Mouse (Mus musculus): ENCODE results near the gene Slc38a1.

The Slc38a1 gene

DNA sequence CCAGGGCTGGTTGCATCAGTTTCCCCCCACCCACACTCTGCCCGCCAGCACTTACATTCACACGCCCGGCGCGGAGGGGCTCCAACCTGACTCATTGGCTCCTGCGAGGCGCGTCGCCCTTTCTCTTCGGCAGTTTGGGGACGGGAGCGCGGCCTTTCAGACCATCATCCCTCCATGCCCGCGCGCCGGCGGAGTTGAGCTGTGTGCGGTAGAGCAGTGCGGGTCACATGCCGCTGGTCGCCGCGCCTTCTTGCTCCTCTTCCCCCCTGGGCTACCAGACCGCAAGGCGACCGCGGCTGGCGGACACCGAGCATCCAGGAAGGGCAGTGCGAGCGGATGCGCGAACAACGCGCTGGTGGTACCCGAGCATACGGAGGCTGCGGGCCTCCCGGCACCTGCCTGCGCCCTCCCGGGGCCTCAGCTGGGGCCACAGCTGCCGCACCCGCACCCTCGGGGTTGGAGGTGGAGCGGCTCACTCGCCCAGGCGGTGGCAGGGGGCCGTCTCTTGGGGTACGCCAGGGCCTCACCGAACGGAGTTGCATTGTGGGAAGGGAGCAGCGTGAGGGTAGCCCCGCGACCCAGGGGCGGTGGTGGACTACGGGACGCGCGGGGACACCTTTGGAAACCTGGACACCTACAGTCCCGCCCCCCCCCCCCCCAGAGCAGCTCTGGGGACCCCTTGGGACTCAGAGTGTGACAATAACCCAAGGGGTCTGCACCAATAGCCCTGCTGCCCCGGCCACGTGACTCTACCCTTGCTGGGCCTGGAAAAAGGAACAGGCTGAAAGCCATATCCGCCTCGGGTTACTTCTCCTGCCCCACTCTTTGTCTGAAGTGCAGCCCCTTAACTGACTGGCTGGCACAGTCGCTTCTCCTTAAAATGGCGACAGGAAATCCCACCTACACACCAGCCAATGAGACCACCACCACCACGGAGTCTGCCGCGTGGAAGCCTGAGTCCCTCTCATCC is at the start of gene Slc38a1:
Gene Slc38a1, minus strand, starts transcription at position 478 of the 970 bp plus-strand sequence.
- DNase-seq (ENCODE audit: low spot score) = peak; percentile 48

- no peak for DNase-seq (ENCODE audit: low spot score)
These were observed 49.7 kb upstream of the Slc38a1 start for GRCm38 (mm10) chr15:96692401-96692800.

- DNase-seq (ENCODE audit: low spot score) = no peak
These were observed 48.7 kb upstream of the Slc38a1 start for GRCm38 (mm10) chr15:96691381-96691780.

GRCm38 (mm10) chr15:96690829-96691228 is 48.1 kb upstream of the Slc38a1 start:
- no peak for DNase-seq (ENCODE audit: low spot score)

DNA sequence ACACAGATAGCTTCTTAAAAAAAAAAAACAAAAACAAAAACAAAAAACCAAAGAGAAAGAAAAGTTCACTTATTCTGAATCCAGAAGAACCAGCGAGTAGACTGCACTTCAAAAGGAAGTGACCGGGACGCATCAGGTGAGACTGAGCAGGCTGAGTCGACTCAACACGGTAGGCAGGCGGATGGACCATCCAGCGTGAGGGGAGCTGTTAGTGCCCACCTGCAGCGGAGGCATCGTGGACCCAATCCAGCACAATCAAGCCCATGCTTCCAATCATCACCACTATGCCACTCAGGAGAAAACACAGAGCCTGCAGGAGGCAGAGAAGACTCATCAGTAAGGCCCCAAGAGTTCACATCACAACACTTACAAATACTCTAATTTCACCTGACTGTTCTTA is 47.2 kb upstream of the Slc38a1 start:
- no peak for DNase-seq (ENCODE audit: low spot score)

DNA sequence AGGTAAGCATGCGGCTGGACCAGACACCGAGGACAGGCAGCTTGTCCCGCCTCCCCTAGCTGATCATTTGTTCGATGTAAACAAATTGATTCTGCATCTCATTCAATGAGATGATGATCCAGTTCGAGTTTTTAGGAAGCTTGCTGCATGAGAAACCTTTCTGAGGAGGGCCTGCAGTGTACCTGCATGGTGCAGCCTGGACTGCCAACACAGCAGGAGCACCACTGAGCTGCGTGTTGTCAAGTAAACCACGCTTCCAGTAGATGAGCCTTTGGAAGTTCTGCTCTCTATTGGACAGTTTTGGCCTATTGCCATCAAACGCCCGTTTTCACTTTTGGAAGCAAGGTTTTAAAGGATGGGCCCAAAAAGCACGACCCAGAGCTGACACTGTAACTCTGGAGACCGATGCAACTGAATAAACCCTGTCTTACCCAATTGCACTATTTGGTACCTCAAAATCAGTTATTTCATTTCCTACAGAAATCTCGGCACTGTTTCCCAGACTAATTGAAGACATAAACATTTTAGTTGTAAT is 46.1 kb upstream of the Slc38a1 start:
- DNase-seq (ENCODE audit: low spot score) = no peak

DNA sequence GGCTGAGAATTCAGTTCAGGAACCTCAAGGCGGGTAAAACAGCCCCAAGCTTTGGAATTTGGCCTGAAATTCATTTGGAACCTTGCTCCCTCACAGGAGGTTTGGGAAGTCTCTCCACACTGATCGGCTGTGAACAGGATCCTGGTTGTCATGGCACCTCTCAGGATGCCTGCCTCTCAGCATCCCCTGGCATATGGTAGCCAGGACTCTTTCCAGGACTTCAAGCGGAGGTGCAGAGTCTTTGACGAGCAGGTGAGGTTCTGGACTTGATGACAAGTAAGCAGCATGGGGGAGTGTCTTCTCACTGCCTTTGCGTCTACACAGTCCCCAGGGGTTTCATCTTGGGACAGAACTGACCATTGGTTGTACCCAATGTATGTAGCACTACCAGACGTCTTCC is 45.3 kb upstream of the Slc38a1 start:
- DNase-seq (ENCODE audit: low spot score) = no peak

DNA sequence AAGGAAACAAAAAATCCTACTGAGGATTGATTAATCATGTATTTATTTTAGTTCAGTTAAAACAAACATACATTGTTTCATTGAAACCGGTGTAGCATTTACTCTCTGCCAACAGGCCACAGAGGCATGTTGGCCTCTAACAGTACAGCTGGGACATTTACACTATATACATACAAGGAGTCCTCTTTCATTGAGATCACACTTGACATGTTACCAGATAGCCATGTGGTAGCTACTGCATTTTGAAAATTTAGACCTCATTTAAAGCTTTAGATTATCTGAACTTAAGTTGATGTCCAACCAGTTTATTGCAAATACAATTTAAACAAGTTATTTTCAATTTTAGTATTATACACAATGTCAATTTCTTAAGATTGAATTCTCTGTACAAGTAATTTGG is 44.7 kb upstream of the Slc38a1 start:
- no peak for DNase-seq (ENCODE audit: low spot score)

- no peak for DNase-seq (ENCODE audit: low spot score)
These were observed 43.8 kb upstream of the Slc38a1 start for GRCm38 (mm10) chr15:96686201-96687159.

DNA sequence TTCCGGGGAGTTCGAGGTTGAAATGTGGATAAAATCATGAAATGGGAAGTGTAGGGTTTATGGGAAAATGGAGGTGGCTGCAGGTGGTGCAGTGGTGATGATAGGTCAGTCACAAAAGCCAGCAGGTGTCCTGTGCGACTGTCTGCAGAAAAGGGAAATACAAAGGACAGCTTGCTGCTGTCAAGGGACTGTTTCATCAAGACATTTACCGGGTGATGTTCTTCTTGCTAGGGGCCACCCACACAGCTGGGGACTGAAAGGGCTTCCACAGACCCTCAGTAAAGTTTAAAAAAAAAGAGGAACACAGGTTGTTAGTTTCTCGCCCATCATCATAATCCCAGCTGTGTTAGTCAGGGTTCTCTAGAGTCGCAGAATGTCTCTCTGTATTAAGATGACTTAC is 42.6 kb upstream of the Slc38a1 start:
- no peak for DNase-seq (ENCODE audit: low spot score)

DNA sequence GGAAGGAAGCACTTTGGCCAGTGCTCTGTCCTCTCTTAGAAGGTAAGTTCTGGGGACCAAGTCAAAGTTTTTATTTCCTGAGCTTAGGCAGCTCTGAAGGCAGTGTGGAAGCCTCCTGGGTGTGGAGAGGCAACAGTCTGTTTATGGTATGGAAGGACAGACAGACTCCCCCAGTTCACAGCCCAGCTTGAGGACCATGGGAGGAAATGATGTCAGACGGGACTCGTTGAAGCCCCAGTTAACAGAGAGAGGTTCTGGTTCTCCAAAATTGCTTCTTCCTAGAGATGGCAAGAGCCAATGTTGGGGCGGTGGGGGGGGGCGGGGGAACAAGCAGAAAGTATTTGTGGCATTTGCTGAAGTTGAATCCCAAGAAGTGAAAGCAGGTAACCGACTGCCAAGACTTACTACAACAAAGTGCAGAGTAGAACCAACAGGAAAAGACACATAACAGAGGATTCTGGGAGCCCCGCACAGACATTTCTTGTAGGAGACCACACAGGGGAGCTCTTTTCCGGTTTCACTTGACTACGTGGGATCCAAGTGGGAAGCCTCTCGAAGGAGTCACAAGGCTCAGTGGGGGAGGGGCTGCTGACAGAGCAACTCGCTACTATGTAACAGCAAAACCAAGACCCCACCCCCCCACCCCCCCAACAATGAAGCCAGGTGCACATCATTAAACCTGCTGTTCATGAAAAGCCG is 41.6 kb upstream of the Slc38a1 start:
- DNase-seq (ENCODE audit: low spot score) = no peak

GRCm38 (mm10) chr15:96678871-96679773 is 36.4 kb upstream of the Slc38a1 start:
- DNase-seq (ENCODE audit: low spot score) = no peak

DNA sequence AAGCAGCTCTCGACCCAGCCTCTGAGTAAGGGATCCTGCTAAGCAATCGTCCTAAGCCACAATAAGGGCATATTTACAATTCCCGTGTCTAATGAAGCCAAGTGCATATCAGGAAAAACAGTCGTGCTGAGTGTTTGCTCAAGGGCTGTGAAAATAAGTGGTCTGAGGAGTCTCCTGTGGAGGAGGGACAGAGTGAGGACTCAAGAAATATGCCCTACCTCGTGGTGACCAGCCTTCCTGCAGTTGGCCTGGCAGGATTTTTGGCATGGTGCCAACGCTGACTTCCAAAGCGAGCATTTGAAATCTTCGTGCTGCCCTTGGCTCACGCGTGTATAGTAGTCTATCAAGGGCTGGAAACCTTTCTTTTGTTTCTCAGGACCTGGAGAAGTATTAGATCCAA is 33.8 kb upstream of the Slc38a1 start:
- no peak for DNase-seq (ENCODE audit: low spot score)

DNA sequence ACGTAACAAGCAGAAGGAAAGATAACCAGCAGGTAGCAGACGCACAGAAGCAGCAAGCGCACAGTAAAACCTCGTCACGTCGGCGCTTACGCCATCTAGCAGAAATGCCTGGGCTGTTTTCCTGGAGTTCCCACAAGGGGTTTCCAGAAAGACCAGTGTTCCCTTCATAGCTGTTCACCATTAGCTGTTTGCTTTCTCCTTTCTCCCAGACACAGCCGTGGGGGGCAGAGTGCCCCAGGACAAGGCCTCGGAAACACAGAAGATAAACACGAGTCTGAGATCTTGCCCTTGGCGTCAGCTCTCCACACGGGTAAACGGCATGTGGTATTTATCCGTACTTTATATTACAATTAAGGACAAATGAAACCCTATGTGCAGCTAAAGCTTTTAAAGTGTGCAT is 33.0 kb upstream of the Slc38a1 start:
- no peak for DNase-seq (ENCODE audit: low spot score)

GRCm38 (mm10) chr15:96675055-96675454 is 32.3 kb upstream of the Slc38a1 start:
- DNase-seq (ENCODE audit: low spot score) = no peak

DNA sequence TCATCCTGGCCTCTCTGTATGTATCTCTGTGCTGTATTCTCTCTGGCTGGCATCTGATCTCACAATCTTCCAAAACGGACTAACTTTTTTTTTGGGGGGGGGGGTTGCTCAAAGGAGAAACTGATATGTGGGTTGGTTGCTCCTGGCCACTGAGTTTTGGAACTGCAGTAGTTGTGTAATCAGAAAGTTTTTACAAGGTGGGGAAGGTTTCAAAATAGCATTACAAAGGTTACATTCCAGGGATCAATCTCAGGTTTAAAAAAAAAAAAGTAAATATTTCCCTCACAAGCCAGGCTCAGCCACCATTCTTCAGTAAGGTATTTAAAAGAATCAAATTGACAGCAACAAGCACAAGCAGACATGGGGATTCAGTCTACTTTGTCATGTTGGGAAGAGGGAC is 31.4 kb upstream of the Slc38a1 start:
- no peak for DNase-seq (ENCODE audit: low spot score)

GRCm38 (mm10) chr15:96669721-96670120 is 27.0 kb upstream of the Slc38a1 start:
- DNase-seq (ENCODE audit: low spot score) = no peak

DNA sequence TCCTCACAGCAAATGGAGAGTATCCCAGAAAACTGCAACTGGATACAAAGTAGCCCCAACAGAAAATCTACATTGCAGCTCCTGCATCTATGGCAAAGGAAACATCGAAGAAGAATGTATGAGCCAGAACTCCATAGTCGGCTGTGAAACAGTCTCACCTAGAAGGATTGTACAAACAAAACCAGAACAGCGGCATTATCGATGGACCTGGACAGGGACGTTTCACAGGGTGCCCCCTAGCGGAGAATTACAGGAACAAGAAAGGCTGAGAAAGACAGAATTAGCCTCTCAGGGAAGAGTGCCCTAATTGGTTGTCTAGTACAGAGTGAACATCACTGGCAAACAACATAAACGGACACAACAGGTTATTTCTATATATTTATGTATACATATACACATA is 23.9 kb upstream of the Slc38a1 start:
- peak; percentile 73 for DNase-seq (ENCODE audit: low spot score)

DNA sequence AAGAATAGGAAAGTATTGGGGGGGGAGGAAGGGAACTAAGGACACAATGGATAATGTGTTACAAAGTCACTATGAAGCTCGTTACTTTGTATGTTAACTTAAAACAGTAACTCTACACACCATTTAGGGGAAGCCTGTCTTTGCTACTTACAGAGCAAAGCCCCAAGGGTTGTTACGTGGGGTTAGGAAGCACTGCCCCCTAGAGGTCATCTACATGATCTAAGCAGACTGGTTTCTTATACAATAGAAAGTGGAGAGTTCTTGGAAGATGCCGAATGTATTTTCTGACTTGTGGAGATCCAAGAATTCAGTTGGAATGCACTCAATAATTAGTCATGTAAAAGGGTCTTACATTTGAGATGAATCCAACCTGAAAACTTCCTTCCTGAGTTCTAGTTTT is 23.2 kb upstream of the Slc38a1 start:
- peak; percentile 87 for DNase-seq (ENCODE audit: low spot score)

DNA sequence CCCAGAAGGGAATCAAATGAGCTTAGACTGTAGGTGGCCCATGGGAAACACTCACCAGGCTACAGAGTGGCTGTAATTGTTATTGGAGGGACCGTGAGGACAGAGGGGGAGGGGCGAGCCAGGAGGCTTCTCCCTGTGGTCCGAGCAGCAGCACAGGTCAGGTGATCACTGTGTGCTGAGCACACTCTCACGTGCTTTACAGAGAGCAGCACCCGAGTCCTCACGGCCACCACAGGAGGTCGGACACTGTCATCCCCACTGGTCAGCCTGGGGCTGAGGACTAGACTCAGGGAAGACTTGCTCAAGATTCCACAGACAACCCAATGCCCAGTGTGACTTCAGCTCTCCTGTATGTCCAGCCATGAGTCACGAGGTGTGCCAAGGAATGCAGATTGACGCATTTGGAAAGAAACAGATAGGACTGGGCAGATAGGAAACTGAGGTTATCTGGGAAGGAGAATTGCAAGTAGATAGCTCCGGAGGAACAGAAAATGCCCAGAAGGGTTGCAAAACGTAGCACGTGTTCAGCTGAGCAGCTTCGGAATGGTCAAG is 18.0 kb upstream of the Slc38a1 start:
- DNase-seq (ENCODE audit: low spot score) = no peak

DNA sequence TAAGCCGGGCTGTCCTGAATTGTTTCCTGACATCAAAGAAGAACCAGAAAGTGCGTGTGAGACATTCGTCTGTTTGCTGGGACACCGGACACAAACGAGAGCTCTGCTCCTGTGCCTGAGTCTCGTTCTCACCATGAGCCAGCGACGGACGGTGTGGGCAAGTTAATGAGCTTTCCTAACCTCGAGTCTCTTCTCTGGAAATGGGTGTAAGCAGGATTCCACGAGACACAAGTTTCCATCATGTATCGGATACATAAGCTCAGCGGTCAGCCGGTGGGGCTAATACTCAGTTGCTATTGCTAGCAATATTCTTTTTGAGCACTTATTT is 15.5 kb upstream of the Slc38a1 start:
- DNase-seq (ENCODE audit: low spot score) = no peak

Data from layer of hippocampus, adult 11-12 months (tissue).